Mouse (Mus musculus) lung, embryonic 14.5 days (tissue): ENCODE results near the gene Rassf8. TPM values are rescaled to one million over a fixed set of nuclear protein-coding genes. Genes with fewer than 3 reads are reported as not detected.

Experiments used
- ATAC-seq: fragments of 200-750 bp; cut with Nextera tagmentation; 2 replicates; pipeline ENCODE4 v1.8.0; 2017; ENCODE audit warnings: mild to moderate bottlenecking, moderate TSS enrichment, moderate library complexity; ENCODE audit not compliant: insufficient read depth
- DNase-seq: peaks from one replicate; pipeline ENCODE4 v3.0.0-alpha.2; 2015
- H3K27ac ChIP-seq: fragments of 300-500 bp; sonication (generic); 2 replicates; pipeline ENCODE4 v1.5.1; 2014; ENCODE audit warnings: low read depth, mild to moderate bottlenecking, moderate library complexity
- H3K27me3 ChIP-seq: fragments of 300-500 bp; sonication (generic); 2 replicates; pipeline ENCODE4 v1.6.1; 2014; ENCODE audit warnings: low read length, control low read depth; ENCODE audit not compliant: insufficient read depth
- H3K36me3 ChIP-seq: fragments of 300-500 bp; sonication (generic); 2 replicates; pipeline ENCODE4 v1.6.1; 2014; ENCODE audit warnings: control low read depth; ENCODE audit not compliant: insufficient read depth
- H3K4me1 ChIP-seq: fragments of 300-500 bp; sonication (generic); 2 replicates; pipeline ENCODE4 v1.6.1; 2014; ENCODE audit warnings: antibody characterized with exemption, control low read depth; ENCODE audit not compliant: insufficient read depth
- H3K4me2 ChIP-seq: fragments of 300-500 bp; sonication (generic); 2 replicates; pipeline ENCODE4 v1.6.1; 2014; ENCODE audit warnings: mild to moderate bottlenecking
- H3K4me3 ChIP-seq: fragments of 300-500 bp; sonication (generic); 2 replicates; pipeline ENCODE4 v1.5.1; 2014; ENCODE audit warnings: low read depth, low read length
- H3K9ac ChIP-seq: fragments of 300-500 bp; sonication (generic); 2 replicates; pipeline ENCODE4 v1.6.1; 2014
- H3K9me3 ChIP-seq: fragments of 300-500 bp; sonication (generic); 2 replicates; pipeline ENCODE4 v1.6.1; 2016; ENCODE audit warnings: low read depth, low read length, control low read depth
- CTCF ChIP-seq: IDR thresholded peaks from 2 replicates; pipeline ENCODE4 v1.5.1; 2016; ENCODE audit warnings: antibody characterized with exemption, low read depth
- WGBS: fragments of 180-500 bp; shearing (Covaris S2); extraction: QIAGEN DNeasy Blood & Tissue Kit; methylation state at CpG from one replicate; pipeline ENCODE4 v1.1.7; 2014; 5-methylcytosine and 5-hydroxymethylcytosine counted together
- polyA plus RNA-seq: library from polyadenylated mRNA; unstranded; fragments of >200 nt; fragmentation: Nextera tagmentation; extraction: Ambion mirVana; gene quantifications from 2 replicates; pipeline ENCODE4 v1.2.1, GENCODE M21; 2014

Gene Rassf8
- polyA plus RNA-seq, 1 experiment from 2014 or later: 11.7 TPM

GRCm38 (mm10) chr6:145832927-145833326, 86.4 kb downstream of the Rassf8 start:
- no peak overlapping the region for H3K4me3 ChIP-seq
- no peaks in the 10 kb centered on the region for H3K9me3 ChIP-seq
- ATAC-seq: no peak
- H3K9ac ChIP-seq: no peak overlapping the region
- 56% methylated on average over 8 of the region's 8 CpGs for WGBS
- no peaks in the 10 kb centered on the region for H3K27me3 ChIP-seq
- no peak overlapping the region for H3K4me2 ChIP-seq
- H3K4me1 ChIP-seq: peaks cover 4% of the 10 kb centered on the region; the same call in 1 of the 2 replicates
- no peak for TF ChIP-seq CTCF
- H3K27ac ChIP-seq: no peak overlapping the region
- H3K36me3 ChIP-seq: no peaks in the 10 kb centered on the region
- DNase-seq: no peak

- Histone ChIP-seq H3K27ac (no peak overlapping the region), H3K27me3 (no peaks in the 10 kb centered on the region), H3K4me1 (peaks cover 4% of the 10 kb centered on the region; the same call in 1 of the 2 replicates), H3K9me3 (no peaks in the 10 kb centered on the region), H3K4me3 (no peak overlapping the region), H3K36me3 (no peaks in the 10 kb centered on the region), H3K9ac (no peak overlapping the region), H3K4me2 (no peak overlapping the region)
- DNase-seq (no peak), ATAC-seq (no peak)
- 42% methylated on average over 6 of the region's 6 CpGs for WGBS
- no peak for TF ChIP-seq CTCF
These were observed 88.8 kb downstream of the Rassf8 start for GRCm38 (mm10) chr6:145835359-145835758.

GRCm38 (mm10) chr6:145845611-145846010, 99.1 kb downstream of the Rassf8 start:
- Histone ChIP-seq H3K4me3 (no peak overlapping the region), H3K9ac (no peak overlapping the region), H3K4me2 (no peak overlapping the region), H3K36me3 (no peaks in the 10 kb centered on the region), H3K4me1 (no peaks in the 10 kb centered on the region), H3K27me3 (no peaks in the 10 kb centered on the region), H3K9me3 (no peaks in the 10 kb centered on the region), H3K27ac (no peak overlapping the region)
- no peak for DNase-seq
- 50% methylated on average over 5 of the region's 5 CpGs for WGBS
- TF ChIP-seq CTCF: no peak
- no peak for ATAC-seq

GRCm38 (mm10) chr6:145846076-145846475, 99.5 kb downstream of the Rassf8 start:
- Histone ChIP-seq H3K4me1 (no peaks in the 10 kb centered on the region), H3K36me3 (no peaks in the 10 kb centered on the region), H3K9ac (no peak overlapping the region), H3K9me3 (no peaks in the 10 kb centered on the region), H3K27me3 (no peaks in the 10 kb centered on the region), H3K4me3 (no peak overlapping the region), H3K27ac (no peak overlapping the region), H3K4me2 (no peak overlapping the region)
- no peak for ATAC-seq
- no peak for DNase-seq
- WGBS: 47% methylated on average over 1 of the region's 1 CpGs
- no peak for TF ChIP-seq CTCF

- Histone ChIP-seq H3K9ac (no peak overlapping the region), H3K9me3 (no peaks in the 10 kb centered on the region), H3K27ac (no peak overlapping the region), H3K4me3 (no peak overlapping the region), H3K27me3 (no peaks in the 10 kb centered on the region), H3K4me2 (no peak overlapping the region), H3K4me1 (no peaks in the 10 kb centered on the region), H3K36me3 (no peaks in the 10 kb centered on the region)
- WGBS: 84% methylated on average over 6 of the region's 6 CpGs
- no peak for ATAC-seq
- no peak for DNase-seq
- TF ChIP-seq CTCF: no peak
These were observed 100.4 kb downstream of the Rassf8 start for GRCm38 (mm10) chr6:145846948-145847347.

GRCm38 (mm10) chr6:145847661-145848060, 101.1 kb downstream of the Rassf8 start:
- no peak overlapping the region for H3K4me3 ChIP-seq
- no peak overlapping the region for H3K4me2 ChIP-seq
- 83% methylated on average over 8 of the region's 8 CpGs for WGBS
- H3K27me3 ChIP-seq: no peaks in the 10 kb centered on the region
- no peak for DNase-seq
- no peaks in the 10 kb centered on the region for H3K9me3 ChIP-seq
- no peak for TF ChIP-seq CTCF
- no peak overlapping the region for H3K27ac ChIP-seq
- no peaks in the 10 kb centered on the region for H3K36me3 ChIP-seq
- no peak overlapping the region for H3K9ac ChIP-seq
- H3K4me1 ChIP-seq: no peaks in the 10 kb centered on the region
- ATAC-seq: no peak

- Histone ChIP-seq H3K27me3 (no peaks in the 10 kb centered on the region), H3K4me3 (no peak overlapping the region), H3K36me3 (no peaks in the 10 kb centered on the region), H3K4me2 (no peak overlapping the region), H3K9ac (no peak overlapping the region), H3K27ac (no peak overlapping the region), H3K4me1 (0 out of 2 replicates have a peak, but pooled peaks cover 4% of the 10 kb centered on the region), H3K9me3 (no peaks in the 10 kb centered on the region)
- DNase-seq (peak; percentile 41), ATAC-seq (no peak)
- no peak for TF ChIP-seq CTCF
- 20% methylated on average over 2 of the region's 2 CpGs for WGBS
These were observed 104.2 kb downstream of the Rassf8 start for GRCm38 (mm10) chr6:145850789-145851188.

GRCm38 (mm10) chr6:145851956-145852355, 105.4 kb downstream of the Rassf8 start:
- Histone ChIP-seq H3K27me3 (no peaks in the 10 kb centered on the region), H3K4me2 (no peak overlapping the region), H3K4me3 (no peak overlapping the region), H3K4me1 (0 out of 2 replicates have a peak, but pooled peaks cover 4% of the 10 kb centered on the region), H3K9ac (no peak overlapping the region), H3K9me3 (no peaks in the 10 kb centered on the region), H3K27ac (no peak overlapping the region), H3K36me3 (no peaks in the 10 kb centered on the region)
- 50% methylated on average over 11 of the region's 11 CpGs for WGBS
- TF ChIP-seq CTCF: no peak
- DNase-seq (no peak), ATAC-seq (no peak)
